Mouse (Mus musculus) retina, embryonic 14.5 days (tissue): Measurements from ENCODE around the gene Vmn1r220.
"Not testable (repeated sequence)": the region's sequence is repeated elsewhere in the genome, so short reads cannot be mapped to it uniquely, and the experiment has no call there.

Experiments
- DNase-seq: peaks from one replicate; pipeline ENCODE4 v3.0.0-alpha.2; 2015; ENCODE audit warnings: low spot score

The Vmn1r220 gene

GRCm38 (mm10) chr13:23187875-23188274 is at the start of gene Vmn1r220:
Vmn1r220 (minus strand) TSS chr13:23187975.
- no peak for DNase-seq

GRCm38 (mm10) chr13:23235847-23236246 is 48.1 kb upstream of the Vmn1r220 start, which contains the start of gene Vmn1r222:
Vmn1r222 (minus strand) TSS chr13:23235947.
- not testable (repeated sequence) for DNase-seq

- not testable (repeated sequence) for DNase-seq
Observed at GRCm38 (mm10) chr13:23213827-23214226, 26.1 kb upstream of the Vmn1r220 start, which contains the start of gene Vmn1r221. Vmn1r221 (plus strand) TSS chr13:23214127.

- not testable (repeated sequence) for DNase-seq
Observed at GRCm38 (mm10) chr13:23203885-23204284, 16.1 kb upstream of the Vmn1r220 start.

- not testable (repeated sequence) for DNase-seq
Observed at GRCm38 (mm10) chr13:23166471-23166870, 21.3 kb downstream of the Vmn1r220 start.

GRCm38 (mm10) chr13:23159012-23159411 is 28.8 kb downstream of the Vmn1r220 start, which contains the start of gene Vmn1r219:
Vmn1r219 (plus strand) TSS chr13:23159312.
- DNase-seq = no peak

GRCm38 (mm10) chr13:23157848-23158247 is 29.9 kb downstream of the Vmn1r220 start:
- peak; percentile 2 for DNase-seq

GRCm38 (mm10) chr13:23138880-23139279 is 48.9 kb downstream of the Vmn1r220 start:
- DNase-seq = no peak

GRCm38 (mm10) chr13:23133501-23133900 is 54.3 kb downstream of the Vmn1r220 start:
- DNase-seq = no peak

- no peak for DNase-seq
Observed at GRCm38 (mm10) chr13:23133099-23133498, 54.7 kb downstream of the Vmn1r220 start, which contains the start of gene Vmn1r218. Vmn1r218 (plus strand) TSS chr13:23133155.
